Mouse (Mus musculus) thymus, postnatal 36 days (tissue): ENCODE results near the gene Khdc4.

Source experiments
- DNase-seq, 2 experiments: peaks; one replicate each; pipeline ENCODE4 v3.0.0; 2022; ENCODE audit warnings: mixed read lengths in 2 of 2

The Khdc4 gene

GRCm38 (mm10) chr3:88738641-88739040 lies 53.0 kb downstream of the Khdc4 start:
- peak; percentile 59 to 66 for DNase-seq

- DNase-seq = no peak
Measured at GRCm38 (mm10) chr3:88740147-88740546, 54.5 kb downstream of the Khdc4 start.

- DNase-seq = no peak
Measured at GRCm38 (mm10) chr3:88745534-88745933, 59.9 kb downstream of the Khdc4 start.

- no peak for DNase-seq
Measured at GRCm38 (mm10) chr3:88746139-88746870, 60.7 kb downstream of the Khdc4 start.

GRCm38 (mm10) chr3:88746871-88747231 lies 61.2 kb downstream of the Khdc4 start:
- DNase-seq = no peak

GRCm38 (mm10) chr3:88754283-88754682 lies 68.7 kb downstream of the Khdc4 start:
- no peak for DNase-seq

GRCm38 (mm10) chr3:88755541-88755940 lies 69.9 kb downstream of the Khdc4 start:
- no peak for DNase-seq

- DNase-seq = no peak
Measured at GRCm38 (mm10) chr3:88756276-88756675, 70.7 kb downstream of the Khdc4 start.

GRCm38 (mm10) chr3:88758045-88758500 lies 72.5 kb downstream of the Khdc4 start:
- DNase-seq = no peak

- DNase-seq = no peak
Measured at GRCm38 (mm10) chr3:88761619-88762018, 76.0 kb downstream of the Khdc4 start.

GRCm38 (mm10) chr3:88762401-88762831 lies 76.8 kb downstream of the Khdc4 start:
- DNase-seq = no peak
